13 mouse cellular contexts compared by ENCODE assay signal in the genomic region with DNA sequence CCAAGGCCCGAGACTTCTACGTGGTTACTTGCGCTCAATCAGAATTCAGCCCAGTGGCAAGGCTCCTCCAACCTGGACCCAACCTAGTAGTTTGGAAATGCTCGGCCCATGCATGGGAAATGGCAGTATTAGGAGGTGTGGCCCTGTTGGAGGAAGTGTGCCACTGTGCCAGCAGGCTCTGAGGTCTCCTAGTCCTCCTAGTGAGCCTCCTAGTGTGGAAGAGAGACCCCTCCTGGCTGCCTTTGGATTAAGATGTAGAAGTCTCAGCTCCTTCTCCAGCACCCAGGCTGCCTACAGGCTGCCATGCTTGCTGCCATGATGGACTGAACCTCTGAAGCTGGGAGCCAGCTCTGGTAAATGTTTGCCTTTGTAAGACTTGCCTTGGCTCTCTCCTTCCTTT. TPM values are rescaled to one million over a fixed set of nuclear protein-coding genes. Genes with fewer than 3 reads are reported as not detected.
DNase-seq lines count a peak whose midpoint lies in the region; ATAC-seq and TF ChIP-seq lines count a peak whose summit lies in the region.
"Had no signal": no experiment of that assay in that cellular context is flagged by ENCODE, and none has a peak within 500 bp of the region (broad histone marks: within the 10 kb centered on the region; RNA-seq: fewer than 3 reads in every experiment).

No protein-coding gene starts in this region.

- no peak for TF ChIP-seq POLR2A in lung, adult 2 months (IDR thresholded peaks at IDR 0.05; ENCODE audit: borderline replicate concordance, extremely low read depth, low read depth, low read length)

- no peaks in the 10 kb centered on the region for H3K27me3 ChIP-seq in midbrain, embryonic 16.5 days (ENCODE audit: control insufficient read depth, insufficient read depth, low read depth, low read length)
- H3K27me3 ChIP-seq: stomach, embryonic 15.5 days had no signal

- DNase-seq in embryo, embryonic 11 days, result peak; percentile 14
- DNase-seq in embryo, embryonic 10 days (ENCODE audit: low spot score), result no peak
- DNase-seq in lung, adult 2 months, result no peak
- no peak for DNase-seq in lung, postnatal 14 days
- DNase-seq in frontal cortex, postnatal 14 days (ENCODE audit: low spot score in 2 of 2), result no peak
- no peak for DNase-seq in spleen, postnatal 14 days (ENCODE audit: low spot score in 2 of 2)
- DNase-seq: B cell, adult 2 months; kidney, postnatal 36 days had no signal

- peak; percentile 9 to 26; a peak in 2 of 4 replicates for ATAC-seq in hematopoietic stem cell, adult 5-6 weeks (replicated peaks in 1 of 2; ENCODE audit: insufficient read depth in 1 of 2, low FRiP score in 2 of 2, low TSS enrichment in 1 of 2, low read depth in 1 of 2, poor library complexity in 2 of 2, severe bottlenecking in 2 of 2)
- no peak for ATAC-seq in midbrain, embryonic 16.5 days

- no peak overlapping the region for H3K4me3 ChIP-seq in lung, adult 2 months (replicated peaks; ENCODE audit: extremely low read depth, low read depth, low read length)
- H3K4me3 ChIP-seq in midbrain, embryonic 16.5 days (ENCODE audit: low read depth, low read length), result no peak overlapping the region
- H3K4me3 ChIP-seq: limb, embryonic 12.5 days; midbrain, embryonic 12.5 days; stomach, embryonic 15.5 days had no signal

- no peaks in the 10 kb centered on the region for H3K9me3 ChIP-seq in midbrain, embryonic 16.5 days (replicated peaks; ENCODE audit: control insufficient read depth, low read length, poor library complexity, severe bottlenecking)
- H3K9me3 ChIP-seq: limb, embryonic 12.5 days; midbrain, embryonic 12.5 days; stomach, embryonic 15.5 days had no signal

- peaks cover 14% of the 10 kb centered on the region for H3K4me1 ChIP-seq in lung, adult 2 months (ENCODE audit: control insufficient read depth, insufficient read depth, low read length)
- peaks cover 36% of the 10 kb centered on the region for H3K4me1 ChIP-seq in midbrain, embryonic 16.5 days (ENCODE audit: control insufficient read depth, insufficient read depth, low read length)

- H3K9ac ChIP-seq in midbrain, embryonic 16.5 days (ENCODE audit: low read depth, low read length), result no peak overlapping the region
- H3K9ac ChIP-seq: limb, embryonic 12.5 days; midbrain, embryonic 12.5 days; stomach, embryonic 15.5 days had no signal

- 68% methylated on average over 4 of the region's 4 CpGs for WGBS in lung, adult 2 months
- 62% methylated on average over 4 of the region's 4 CpGs for WGBS in midbrain, embryonic 16.5 days

- H3K4me2 ChIP-seq in midbrain, embryonic 16.5 days (ENCODE audit: low read length), result 0 out of 2 replicates have a peak overlapping the region, but pooled peaks have one; percentile 3
- H3K4me2 ChIP-seq: limb, embryonic 12.5 days; midbrain, embryonic 12.5 days; stomach, embryonic 15.5 days had no signal

- H3K27ac ChIP-seq in midbrain, embryonic 16.5 days (ENCODE audit: low read length), result no peak overlapping the region
- H3K27ac ChIP-seq: limb, embryonic 12.5 days; midbrain, embryonic 12.5 days; stomach, embryonic 15.5 days had no signal

- no peaks in the 10 kb centered on the region for H3K36me3 ChIP-seq in midbrain, embryonic 16.5 days (ENCODE audit: control insufficient read depth, insufficient read depth, low read length)
- H3K36me3 ChIP-seq: stomach, embryonic 15.5 days had no signal

- TF ChIP-seq CTCF in lung, adult 2 months (IDR thresholded peaks at IDR 0.05; ENCODE audit: insufficient read depth, low read length), result peak; percentile 21; the same call in 1 of the 2 replicates

RNA-seq across cellular contexts. Expression of gene Zbtb48, which starts 2.5 kb away (rescaled TPM):
- 15.9 and 21.6 TPM in 2 replicates for polyA plus RNA-seq in lung, adult 2 months (2012; rRNA removed)
- total RNA-seq in hematopoietic stem cell, adult 5-6 weeks (2017), result 9.0 and 11.2 TPM in 2 replicates
- polyA plus RNA-seq in midbrain, embryonic 16.5 days (2015; fragmentation: Nextera tagmentation; extraction: Ambion mirVana), result 19.3 and 21.5 TPM in 2 replicates

RNA-seq across cellular contexts. Expression of gene Tas1r1, which starts 8.4 kb away (rescaled TPM):
- 0.08 TPM in 1 of 2 replicates, not detected in the other for polyA plus RNA-seq in lung, adult 2 months (2012; rRNA removed)
- 1.5 and 4.8 TPM in 2 replicates for total RNA-seq in hematopoietic stem cell, adult 5-6 weeks (2017)
- polyA plus RNA-seq in midbrain, embryonic 16.5 days (2015; fragmentation: Nextera tagmentation; extraction: Ambion mirVana), result 2.1 and 2.4 TPM in 2 replicates

RNA-seq across cellular contexts. Expression of gene Nol9, which starts 9.1 kb away (rescaled TPM):
- polyA plus RNA-seq in lung, adult 2 months (2012; rRNA removed), result 16.7 and 18.2 TPM in 2 replicates
- total RNA-seq in hematopoietic stem cell, adult 5-6 weeks (2017), result 24.8 and 27.0 TPM in 2 replicates
- 22.8 and 24.0 TPM in 2 replicates for polyA plus RNA-seq in midbrain, embryonic 16.5 days (2015; fragmentation: Nextera tagmentation; extraction: Ambion mirVana)

RNA-seq across cellular contexts. Expression of gene Klhl21, which starts 21.4 kb away (rescaled TPM):
- 43.6 and 48.6 TPM in 2 replicates for polyA plus RNA-seq in lung, adult 2 months (2012; rRNA removed)
- total RNA-seq in hematopoietic stem cell, adult 5-6 weeks (2017), result 7.4 and 9.3 TPM in 2 replicates
- 3.0 and 3.4 TPM in 2 replicates for polyA plus RNA-seq in midbrain, embryonic 16.5 days (2015; fragmentation: Nextera tagmentation; extraction: Ambion mirVana)

RNA-seq across cellular contexts. Expression of gene Phf13, which starts 33.9 kb away (rescaled TPM):
- 8.9 TPM in 2 replicates for polyA plus RNA-seq in lung, adult 2 months (2012; rRNA removed)
- 6.2 and 6.4 TPM in 2 replicates for total RNA-seq in hematopoietic stem cell, adult 5-6 weeks (2017)
- 21.2 and 24.4 TPM in 2 replicates for polyA plus RNA-seq in midbrain, embryonic 16.5 days (2015; fragmentation: Nextera tagmentation; extraction: Ambion mirVana)
